Mouse (Mus musculus) ES-E14 (cell line): ENCODE data around the gene Ddah2. TPM values are rescaled to one million over a fixed set of nuclear protein-coding genes. Genes with fewer than 3 reads are reported as not detected.
A peak's percentile ranks its signal among the peaks of the same experiment; 100 is the strongest.

ENCODE experiments used
- DNase-seq: peaks from one replicate; pipeline ENCODE4 v3.0.0-alpha.2; 2013; ENCODE audit warnings: low read depth, low spot score
- H3K27ac ChIP-seq: 2 replicates; pipeline ENCODE4 v1.5.1; 2012; ENCODE audit warnings: low read depth, mild to moderate bottlenecking, low read length, moderate library complexity, mixed read lengths; ENCODE audit not compliant: poor library complexity, insufficient read depth, severe bottlenecking
- H3K36me3 ChIP-seq: 2 replicates; pipeline ENCODE4 v1.6.1; 2012; ENCODE audit warnings: mild to moderate bottlenecking, low read length, moderate library complexity, mixed read lengths; ENCODE audit not compliant: control insufficient read depth, poor library complexity, insufficient read depth, severe bottlenecking
- H3K4me1 ChIP-seq, 2 experiments: fragments of 150-350 bp in 1 of 2; sonication (generic) in 1 of 2; 2 replicates each; pipeline ENCODE4 v1.6.1; 2012; ENCODE audit warnings: low read length in 2 of 2, mild to moderate bottlenecking in 1 of 2, mixed read lengths in 1 of 2; ENCODE audit not compliant: control insufficient read depth in 2 of 2, insufficient read depth in 2 of 2, poor library complexity in 1 of 2
- H3K4me3 ChIP-seq, 2 experiments: fragments of 150-350 bp in 1 of 2; sonication (generic) in 1 of 2; 2 replicates each; pipeline ENCODE4 v1.5.1; 2012; ENCODE audit warnings: low read length in 2 of 2, low read depth in 1 of 2, mild to moderate bottlenecking in 1 of 2, mixed read lengths in 1 of 2; ENCODE audit not compliant: insufficient read depth in 1 of 2, poor library complexity in 1 of 2, severe bottlenecking in 1 of 2
- H3K9ac ChIP-seq: 2 replicates; pipeline ENCODE4 v1.6.1; 2012; ENCODE audit warnings: low read depth, mild to moderate bottlenecking, low read length, mixed read lengths; ENCODE audit not compliant: poor library complexity, insufficient read depth, severe bottlenecking
- H3K9me3 ChIP-seq: fragments of 150-350 bp; sonication (generic); 2 replicates; pipeline ENCODE4 v1.6.1; 2012; ENCODE audit warnings: low read depth, mild to moderate bottlenecking, low read length; ENCODE audit not compliant: control insufficient read depth, insufficient read depth
- CHD2 ChIP-seq: IDR thresholded peaks from 2 replicates; pipeline ENCODE4 v1.6.1; 2014; ENCODE audit warnings: mild to moderate bottlenecking, low read depth, low read length, inconsistent platforms
- HCFC1 ChIP-seq: IDR thresholded peaks from 2 replicates; pipeline ENCODE4 v1.6.1; 2012; ENCODE audit warnings: low read length, inconsistent platforms, borderline replicate concordance; ENCODE audit not compliant: insufficient read depth
- MAFK ChIP-seq: IDR thresholded peaks from 2 replicates; pipeline ENCODE4 v1.6.1; 2014; ENCODE audit warnings: mild to moderate bottlenecking, low read depth, low read length, inconsistent platforms; ENCODE audit not compliant: insufficient read depth
- ZC3H11A ChIP-seq: IDR thresholded peaks from 2 replicates; pipeline ENCODE4 v1.6.1; 2012; ENCODE audit warnings: low read depth, mild to moderate bottlenecking, inconsistent platforms, low read length, borderline replicate concordance
- ZNF384 ChIP-seq: IDR thresholded peaks from 2 replicates; pipeline ENCODE4 v1.6.1; 2012; ENCODE audit warnings: low read depth, low read length, inconsistent platforms
- in situ Hi-C, 2 experiments: fragments of 600-800 bp; cut with MboI; formaldehyde crosslinking; loops; one replicate each; pipeline ENCODE4 v1.15.1; 2025; ENCODE audit warnings: low sequenced_read_pairs in 2 of 2, inconsistent platforms in 1 of 2; ENCODE audit not compliant: unreplicated experiment in 2 of 2
- total RNA-seq: library from RNA; depleted of rRNA; stranded (reverse); fragments of 300-350 nt; gene quantifications from 2 replicates; pipeline ENCODE4 v1.2.3, GENCODE M21; 2012

Gene Ddah2
- total RNA-seq, 1 experiment, result 45.0 TPM

GRCm38 (mm10) chr17:35047688-35048087 lies 11.1 kb upstream of the Ddah2 start:
- no peak for DNase-seq
- no peaks in the 10 kb centered on the region for H3K9me3 ChIP-seq
- no peak overlapping the region for H3K4me3 ChIP-seq
- H3K27ac ChIP-seq, result no peak overlapping the region
- in situ Hi-C loops, result no loop called here
- H3K36me3 ChIP-seq, result peaks cover 5% of the 10 kb centered on the region; the same call in 1 of the 2 replicates
- no peak for TF ChIP-seq HCFC1
- no peak for TF ChIP-seq CHD2
- TF ChIP-seq ZC3H11A, result no peak
- no peak for TF ChIP-seq MAFK
- H3K9ac ChIP-seq, result no peak overlapping the region
- peaks cover 0 to 24% of the 10 kb centered on the region in 2 experiments for H3K4me1 ChIP-seq

- Histone ChIP-seq H3K9ac (no peak overlapping the region), H3K36me3 (peaks cover 9% of the 10 kb centered on the region), H3K4me3 (no peak overlapping the region), H3K4me1 (peaks cover 0 to 28% of the 10 kb centered on the region in 2 experiments), H3K9me3 (no peaks in the 10 kb centered on the region), H3K27ac (no peak overlapping the region)
- no peak for TF ChIP-seq HCFC1
- no peak for TF ChIP-seq ZC3H11A
- no peak for TF ChIP-seq CHD2
- DNase-seq, result no peak
- in situ Hi-C loops, result no loop called here
Observed at GRCm38 (mm10) chr17:35048149-35048931, 10.5 kb upstream of the Ddah2 start.

GRCm38 (mm10) chr17:35048932-35049440 lies 9.8 kb upstream of the Ddah2 start:
- Histone ChIP-seq H3K9ac (no peak overlapping the region; the same call in 1 of the 2 replicates), H3K27ac (no peak overlapping the region), H3K36me3 (peaks cover 12% of the 10 kb centered on the region), H3K4me3 (no peak overlapping the region), H3K9me3 (no peaks in the 10 kb centered on the region), H3K4me1 (peaks cover 0 to 28% of the 10 kb centered on the region in 2 experiments)
- no peak for DNase-seq
- TF ChIP-seq MAFK, result no peak
- in situ Hi-C loops, result no loop called here

GRCm38 (mm10) chr17:35049561-35050016 lies 9.2 kb upstream of the Ddah2 start, which contains the start of gene Clic1:
Clic1 (plus strand) TSS chr17:35049966.
- Histone ChIP-seq H3K4me1 (peaks cover 0 to 28% of the 10 kb centered on the region in 2 experiments), H3K9me3 (no peaks in the 10 kb centered on the region)
- TF ChIP-seq HCFC1, result no peak
- TF ChIP-seq ZC3H11A, result no peak

GRCm38 (mm10) chr17:35050126-35050750 lies 8.6 kb upstream of the Ddah2 start:
- Histone ChIP-seq H3K9ac (peak overlapping the region; percentile 81), H3K4me1 (peaks cover 0 to 27% of the 10 kb centered on the region in 2 experiments), H3K27ac (peak overlapping the region; percentile 45), H3K4me3 (peak overlapping the region; percentile 78 to 79), H3K36me3 (peaks cover 19% of the 10 kb centered on the region), H3K9me3 (no peaks in the 10 kb centered on the region)
- in situ Hi-C loops, result no loop called here
- TF ChIP-seq HCFC1 (no peak), MAFK (no peak), ZC3H11A (no peak), ZNF384 (no peak), CHD2 (no peak)
- no peak for DNase-seq

More at GRCm38 (mm10) chr17:35049561-35050016, 9.2 kb upstream of the Ddah2 start, which contains the start of gene Clic1:
- DNase-seq, result no peak
- peak within 1 kb of the TSS; percentile 81 for H3K9ac ChIP-seq
- H3K36me3 ChIP-seq, result peaks cover 17% of the 10 kb centered on the region
- peak within 1 kb of the TSS; percentile 45 for H3K27ac ChIP-seq
- in situ Hi-C loops, result no loop called here
- H3K4me3 ChIP-seq, result peak within 1 kb of the TSS; percentile 78 to 79
